Mouse (Mus musculus) midbrain, embryonic 16.5 days (tissue): ENCODE results near the gene Jund. TPM values are rescaled to one million over a fixed set of nuclear protein-coding genes. Genes with fewer than 3 reads are reported as not detected.

Experiments
- ATAC-seq: fragments of 200-750 bp; cut with Nextera tagmentation; 2 replicates; pipeline ENCODE4 v1.8.0; 2017; ENCODE audit warnings: moderate TSS enrichment
- H3K27ac ChIP-seq: fragments of 300-500 bp; sonication (generic); 2 replicates; pipeline ENCODE4 v1.5.1; 2014; ENCODE audit warnings: mild to moderate bottlenecking, low read length, mixed read lengths
- H3K27me3 ChIP-seq: fragments of 300-500 bp; sonication (generic); 2 replicates; pipeline ENCODE4 v1.6.1; 2014; ENCODE audit warnings: low read depth, low read length, mixed read lengths; ENCODE audit not compliant: control insufficient read depth, insufficient read depth
- H3K36me3 ChIP-seq: fragments of 300-500 bp; sonication (generic); 2 replicates; pipeline ENCODE4 v1.6.1; 2014; ENCODE audit warnings: mild to moderate bottlenecking, low read length, moderate library complexity, mixed read lengths; ENCODE audit not compliant: control insufficient read depth, insufficient read depth
- H3K4me1 ChIP-seq: fragments of 300-500 bp; sonication (generic); 2 replicates; pipeline ENCODE4 v1.6.1; 2014; ENCODE audit warnings: mild to moderate bottlenecking, low read length, mixed read lengths; ENCODE audit not compliant: control insufficient read depth, insufficient read depth
- H3K4me2 ChIP-seq: fragments of 300-500 bp; sonication (generic); 2 replicates; pipeline ENCODE4 v1.6.1; 2014; ENCODE audit warnings: mild to moderate bottlenecking, low read length, mixed read lengths
- H3K4me3 ChIP-seq: fragments of 300-500 bp; sonication (generic); 2 replicates; pipeline ENCODE4 v1.5.1; 2014; ENCODE audit warnings: low read depth, mild to moderate bottlenecking, low read length, moderate library complexity, mixed read lengths
- H3K9ac ChIP-seq: fragments of 300-500 bp; sonication (generic); 2 replicates; pipeline ENCODE4 v1.6.1; 2014; ENCODE audit warnings: low read depth, low read length, mixed read lengths
- H3K9me3 ChIP-seq: fragments of 300-500 bp; sonication (generic); replicated peaks from 2 replicates; pipeline ENCODE4 v1.6.1; 2014; ENCODE audit warnings: mild to moderate bottlenecking, low read length, mixed read lengths; ENCODE audit not compliant: control insufficient read depth, poor library complexity, severe bottlenecking
- WGBS: fragments of 180-500 bp; shearing (Covaris S2); extraction: QIAGEN DNeasy Blood & Tissue Kit; methylation state at CpG from one replicate; pipeline ENCODE4 v1.1.7; 2014; 5-methylcytosine and 5-hydroxymethylcytosine counted together
- polyA plus RNA-seq: library from polyadenylated mRNA; unstranded; fragments of >200 nt; fragmentation: Nextera tagmentation; extraction: Ambion mirVana; gene quantifications from 2 replicates; pipeline ENCODE4 v1.2.1, GENCODE M21; 2015

The Jund gene
- polyA plus RNA-seq, 1 experiment from 2014 or later: 67.9 TPM

- Histone ChIP-seq H3K9me3 (no peaks in the 10 kb centered on the region), H3K27me3 (peaks cover 25% of the 10 kb centered on the region), H3K4me3 (no peak overlapping the region), H3K36me3 (no peaks in the 10 kb centered on the region), H3K27ac (no peak overlapping the region), H3K4me2 (no peak overlapping the region), H3K4me1 (peaks cover 3% of the 10 kb centered on the region; the same call in 1 of the 2 replicates), H3K9ac (no peak overlapping the region)
- no peak for ATAC-seq
- 84% methylated on average over 19 of the region's 19 CpGs for WGBS
Measured at GRCm38 (mm10) chr8:70749097-70749674, 50.4 kb downstream of the Jund start.

Other genes starting within 250 kb of the Jund start
- gene Klhl26, start 222.0 kb upstream of the Jund start, polyA plus RNA-seq: 31.0 and 32.4 TPM in 2 replicates
- 121 and 151 TPM in 2 replicates for gene Tmem59l, start 211.6 kb upstream of the Jund start, polyA plus RNA-seq
- gene Crlf1, start 205.8 kb upstream of the Jund start, polyA plus RNA-seq: 3.6 and 6.3 TPM in 2 replicates
- 163 and 185 TPM in 2 replicates for gene Rex1bd, start 192.2 kb upstream of the Jund start, polyA plus RNA-seq
- gene Uba52, start 188.1 kb upstream of the Jund start, polyA plus RNA-seq: 584 and 621 TPM in 2 replicates
- gene Fkbp8, start 171.2 kb upstream of the Jund start, polyA plus RNA-seq: 406 and 425 TPM in 2 replicates
- gene Kxd1, start 171.0 kb upstream of the Jund start, polyA plus RNA-seq: 43.1 and 43.3 TPM in 2 replicates
- 16.7 and 19.2 TPM in 2 replicates for gene Ell, start 159.5 kb upstream of the Jund start, polyA plus RNA-seq
- 155 and 171 TPM in 2 replicates for gene Isyna1, start 104.6 kb upstream of the Jund start, polyA plus RNA-seq
- gene Ssbp4, start 90.1 kb upstream of the Jund start, polyA plus RNA-seq: 151 and 173 TPM in 2 replicates
- 0.64 and 0.97 TPM in 2 replicates for gene Lrrc25, start 82.8 kb upstream of the Jund start, polyA plus RNA-seq
- gene Gdf15, start 66.5 kb upstream of the Jund start, polyA plus RNA-seq: 0.35 and 0.39 TPM in 2 replicates
- gene Pgpep1, start 38.6 kb upstream of the Jund start, polyA plus RNA-seq: 67.2 and 69.7 TPM in 2 replicates
- 137 and 143 TPM in 2 replicates for gene Lsm4, start 25.7 kb upstream of the Jund start, polyA plus RNA-seq
- 0.06 TPM in 1 of 2 replicates, not detected in the other for gene Iqcn, start 4.5 kb downstream of the Jund start, polyA plus RNA-seq
- not detected in 2 replicates for gene Gm3336, start 19.6 kb downstream of the Jund start, polyA plus RNA-seq
- 0.11 and 0.23 TPM in 2 replicates for gene Pde4c, start 24.8 kb downstream of the Jund start, polyA plus RNA-seq
- 477 and 573 TPM in 2 replicates for gene Rab3a, start 55.7 kb downstream of the Jund start, polyA plus RNA-seq
- gene Mpv17l2, start 62.0 kb downstream of the Jund start, polyA plus RNA-seq: 34.8 and 35.7 TPM in 2 replicates
- gene Pik3r2, start 77.8 kb downstream of the Jund start, polyA plus RNA-seq: 107 and 112 TPM in 2 replicates
- 21.1 and 23.2 TPM in 2 replicates for gene Mast3, start 106.1 kb downstream of the Jund start, polyA plus RNA-seq
- 0.08 and 0.19 TPM in 2 replicates for gene Il12rb1, start 109.5 kb downstream of the Jund start, polyA plus RNA-seq
- gene Arrdc2, start 140.8 kb downstream of the Jund start, polyA plus RNA-seq: 6.7 and 8.1 TPM in 2 replicates
- 15.4 and 16.1 TPM in 2 replicates for gene Kcnn1, start 164.3 kb downstream of the Jund start, polyA plus RNA-seq
- gene Ccdc124, start 175.0 kb downstream of the Jund start, polyA plus RNA-seq: 167 and 182 TPM in 2 replicates
- gene Slc5a5, start 193.8 kb downstream of the Jund start, polyA plus RNA-seq: 1.7 and 1.9 TPM in 2 replicates
- gene Rpl18a, start 198.5 kb downstream of the Jund start, polyA plus RNA-seq: 1,781 and 1,796 TPM in 2 replicates
- gene Map1s, start 207.0 kb downstream of the Jund start, polyA plus RNA-seq: 59.7 and 65.0 TPM in 2 replicates